Mouse (Mus musculus): ENCODE measurements around the gene Galnt4. TPM values are rescaled to one million over a fixed set of nuclear protein-coding genes. Genes with fewer than 3 reads are reported as not detected.

Galnt4 gene
- polyA plus RNA-seq (2015; fragmentation: Nextera tagmentation; extraction: Ambion mirVana), result 5.2 and 5.3 TPM in 2 replicates

- peak within 1 kb of the TSS; percentile 91 for H3K9ac ChIP-seq
- peak; percentile 76 for ATAC-seq (ENCODE audit: extremely low read depth, insufficient number of reproducible peaks, low FRiP score, low TSS enrichment)
- peaks cover 26% of the 10 kb centered on the region for H3K4me1 ChIP-seq
- H3K27ac ChIP-seq (replicated peaks), result peak within 1 kb of the TSS; percentile 84
- peaks cover 17% of the 10 kb centered on the region for H3K36me3 ChIP-seq
- under 1% methylated on average over 22 of the region's 22 CpGs for WGBS
- peak within 1 kb of the TSS; percentile 99 for H3K4me2 ChIP-seq
- H3K4me3 ChIP-seq, result peak within 1 kb of the TSS; percentile 91
- no peaks in the 10 kb centered on the region for H3K27me3 ChIP-seq (replicated peaks)
- no peaks in the 10 kb centered on the region for H3K9me3 ChIP-seq
These were observed at the start of gene Galnt4 for GRCm38 (mm10) chr10:99107964-99108363. Gene Galnt4 (plus strand): TSS chr10:99108159.

GRCm38 (mm10) chr10:99060588-99060987 is 47.4 kb upstream of the Galnt4 start:
- no peak overlapping the region for H3K9ac ChIP-seq
- H3K36me3 ChIP-seq, result no peaks in the 10 kb centered on the region
- no peak overlapping the region for H3K4me2 ChIP-seq
- H3K27ac ChIP-seq (replicated peaks), result no peak overlapping the region
- ATAC-seq (ENCODE audit: extremely low read depth, insufficient number of reproducible peaks, low FRiP score, low TSS enrichment), result no peak
- no peaks in the 10 kb centered on the region for H3K9me3 ChIP-seq
- H3K4me1 ChIP-seq, result no peaks in the 10 kb centered on the region
- H3K4me3 ChIP-seq, result no peak overlapping the region
- WGBS, result 73% methylated on average over 7 of the region's 7 CpGs
- no peaks in the 10 kb centered on the region for H3K27me3 ChIP-seq (replicated peaks)

GRCm38 (mm10) chr10:99061418-99061817 is 46.5 kb upstream of the Galnt4 start:
- ATAC-seq (ENCODE audit: extremely low read depth, insufficient number of reproducible peaks, low FRiP score, low TSS enrichment), result no peak
- Histone ChIP-seq H3K9me3 (no peaks in the 10 kb centered on the region), H3K4me2 (no peak overlapping the region), H3K27ac (replicated peaks) (no peak overlapping the region), H3K4me3 (no peak overlapping the region), H3K36me3 (no peaks in the 10 kb centered on the region), H3K4me1 (no peaks in the 10 kb centered on the region), H3K27me3 (replicated peaks) (no peaks in the 10 kb centered on the region), H3K9ac (no peak overlapping the region)
- WGBS, result 81% methylated on average over 10 of the region's 10 CpGs

- no peak overlapping the region for H3K27ac ChIP-seq (replicated peaks)
- H3K9me3 ChIP-seq, result no peaks in the 10 kb centered on the region
- H3K36me3 ChIP-seq, result no peaks in the 10 kb centered on the region
- H3K27me3 ChIP-seq (replicated peaks), result no peaks in the 10 kb centered on the region
- no peak overlapping the region for H3K4me2 ChIP-seq
- 62% methylated on average over 5 of the region's 5 CpGs for WGBS
- H3K9ac ChIP-seq, result no peak overlapping the region
- H3K4me3 ChIP-seq, result no peak overlapping the region
- H3K4me1 ChIP-seq, result no peaks in the 10 kb centered on the region
- ATAC-seq (ENCODE audit: extremely low read depth, insufficient number of reproducible peaks, low FRiP score, low TSS enrichment), result no peak
These were observed 45.4 kb upstream of the Galnt4 start for GRCm38 (mm10) chr10:99062546-99062945.

- 64% methylated on average over 18 of the region's 18 CpGs for WGBS
- no peak for ATAC-seq (ENCODE audit: extremely low read depth, insufficient number of reproducible peaks, low FRiP score, low TSS enrichment)
- H3K36me3 ChIP-seq, result no peaks in the 10 kb centered on the region
- H3K4me1 ChIP-seq, result no peaks in the 10 kb centered on the region
- H3K9me3 ChIP-seq, result no peaks in the 10 kb centered on the region
- H3K27ac ChIP-seq (replicated peaks), result no peak overlapping the region
- no peak overlapping the region for H3K9ac ChIP-seq
- H3K27me3 ChIP-seq (replicated peaks), result no peaks in the 10 kb centered on the region
- peak overlapping the region; percentile 33 for H3K4me2 ChIP-seq
- no peak overlapping the region for H3K4me3 ChIP-seq
These were observed 31.7 kb upstream of the Galnt4 start for GRCm38 (mm10) chr10:99076113-99076895.

GRCm38 (mm10) chr10:99078621-99079020 is 29.3 kb upstream of the Galnt4 start:
- H3K4me3 ChIP-seq, result no peak overlapping the region
- no peak overlapping the region for H3K9ac ChIP-seq
- H3K4me1 ChIP-seq, result peaks cover 5% of the 10 kb centered on the region; the same call in 1 of the 2 replicates
- H3K27ac ChIP-seq (replicated peaks), result no peak overlapping the region
- no peak for ATAC-seq (ENCODE audit: extremely low read depth, insufficient number of reproducible peaks, low FRiP score, low TSS enrichment)
- H3K27me3 ChIP-seq (replicated peaks), result no peaks in the 10 kb centered on the region
- no peak overlapping the region for H3K4me2 ChIP-seq
- 74% methylated on average over 2 of the region's 2 CpGs for WGBS
- H3K9me3 ChIP-seq, result no peaks in the 10 kb centered on the region
- no peaks in the 10 kb centered on the region for H3K36me3 ChIP-seq

- Histone ChIP-seq H3K9me3 (no peaks in the 10 kb centered on the region), H3K4me3 (no peak overlapping the region), H3K27me3 (replicated peaks) (0 out of 2 replicates have a peak, but pooled peaks cover 3% of the 10 kb centered on the region), H3K4me2 (no peak overlapping the region), H3K9ac (no peak overlapping the region), H3K4me1 (peaks cover 17% of the 10 kb centered on the region), H3K27ac (replicated peaks) (no peak overlapping the region), H3K36me3 (no peaks in the 10 kb centered on the region)
- WGBS, result 66% methylated on average over 10 of the region's 10 CpGs
- ATAC-seq (ENCODE audit: extremely low read depth, insufficient number of reproducible peaks, low FRiP score, low TSS enrichment), result no peak
These were observed 26.4 kb upstream of the Galnt4 start for GRCm38 (mm10) chr10:99081569-99081990.

GRCm38 (mm10) chr10:99083431-99084003 is 24.4 kb upstream of the Galnt4 start:
- Histone ChIP-seq H3K4me3 (no peak overlapping the region), H3K27ac (replicated peaks) (no peak overlapping the region), H3K4me1 (peaks cover 17% of the 10 kb centered on the region), H3K9me3 (no peaks in the 10 kb centered on the region), H3K4me2 (no peak overlapping the region), H3K27me3 (replicated peaks) (0 out of 2 replicates have a peak, but pooled peaks cover 4% of the 10 kb centered on the region), H3K36me3 (no peaks in the 10 kb centered on the region), H3K9ac (no peak overlapping the region)
- 68% methylated on average over 14 of the region's 14 CpGs for WGBS
- ATAC-seq (ENCODE audit: extremely low read depth, insufficient number of reproducible peaks, low FRiP score, low TSS enrichment), result no peak

GRCm38 (mm10) chr10:99084397-99085239 is 23.3 kb upstream of the Galnt4 start:
- no peak for ATAC-seq (ENCODE audit: extremely low read depth, insufficient number of reproducible peaks, low FRiP score, low TSS enrichment)
- H3K9me3 ChIP-seq, result no peaks in the 10 kb centered on the region
- no peaks in the 10 kb centered on the region for H3K36me3 ChIP-seq
- 0 out of 2 replicates have a peak overlapping the region, but pooled peaks have one; percentile 30 for H3K9ac ChIP-seq
- WGBS, result 42% methylated on average over 23 of the region's 23 CpGs
- H3K4me3 ChIP-seq, result no peak overlapping the region
- 0 out of 2 replicates have a peak overlapping the region, but pooled peaks have one; percentile 20 for H3K27ac ChIP-seq (replicated peaks)
- 0 out of 2 replicates have a peak, but pooled peaks cover 4% of the 10 kb centered on the region for H3K27me3 ChIP-seq (replicated peaks)
- H3K4me2 ChIP-seq, result peak overlapping the region; percentile 47
- H3K4me1 ChIP-seq, result peaks cover 17% of the 10 kb centered on the region

- Histone ChIP-seq H3K36me3 (no peaks in the 10 kb centered on the region), H3K9ac (0 out of 2 replicates have a peak overlapping the region, but pooled peaks have one; percentile 30), H3K4me1 (peaks cover 17% of the 10 kb centered on the region), H3K4me3 (no peak overlapping the region), H3K27ac (replicated peaks) (no peak overlapping the region), H3K27me3 (replicated peaks) (0 out of 2 replicates have a peak, but pooled peaks cover 4% of the 10 kb centered on the region), H3K9me3 (no peaks in the 10 kb centered on the region), H3K4me2 (peak overlapping the region; percentile 47)
- WGBS, result 52% methylated on average over 6 of the region's 6 CpGs
- no peak for ATAC-seq (ENCODE audit: extremely low read depth, insufficient number of reproducible peaks, low FRiP score, low TSS enrichment)
These were observed 22.7 kb upstream of the Galnt4 start for GRCm38 (mm10) chr10:99085240-99085587.

GRCm38 (mm10) chr10:99086029-99086428 is 21.9 kb upstream of the Galnt4 start:
- Histone ChIP-seq H3K36me3 (no peaks in the 10 kb centered on the region), H3K27ac (replicated peaks) (no peak overlapping the region), H3K9me3 (no peaks in the 10 kb centered on the region), H3K9ac (no peak overlapping the region), H3K27me3 (replicated peaks) (0 out of 2 replicates have a peak, but pooled peaks cover 4% of the 10 kb centered on the region), H3K4me1 (peaks cover 17% of the 10 kb centered on the region), H3K4me3 (no peak overlapping the region), H3K4me2 (no peak overlapping the region)
- 59% methylated on average over 6 of the region's 6 CpGs for WGBS
- ATAC-seq (ENCODE audit: extremely low read depth, insufficient number of reproducible peaks, low FRiP score, low TSS enrichment), result no peak

Data from heart, embryonic 13.5 days (tissue).